Mouse (Mus musculus) adrenal gland, postnatal 25 days (tissue): ENCODE measurements around the gene Tbx1. TPM values are rescaled to one million over a fixed set of nuclear protein-coding genes. Genes with fewer than 3 reads are reported as not detected.

Experiments
- DNase-seq: peaks from one replicate; pipeline ENCODE4 v3.0.0; 2021; ENCODE audit warnings: mixed read lengths
- total RNA-seq: library from RNA; stranded (reverse); gene quantifications from 2 replicates; pipeline ENCODE4 v1.2.3, GENCODE M21; 2021

Gene Tbx1
- total RNA-seq, 1 experiment from 2014 or later, result not detected

- no peak for DNase-seq
Observed at GRCm38 (mm10) chr16:18622916-18623750, 32.7 kb upstream of the Tbx1 start.

- DNase-seq, result no peak
Observed at GRCm38 (mm10) chr16:18622019-18622418, 31.5 kb upstream of the Tbx1 start, which contains the start of gene Gp1bb. TSS of gene Gp1bb (minus strand) at chr16:18622403.

GRCm38 (mm10) chr16:18621362-18622001, 31.0 kb upstream of the Tbx1 start:
- no peak for DNase-seq

- peak; percentile 32 for DNase-seq
Observed at GRCm38 (mm10) chr16:18620601-18621361, 30.3 kb upstream of the Tbx1 start.

GRCm38 (mm10) chr16:18620201-18620600, 29.7 kb upstream of the Tbx1 start:
- no peak for DNase-seq

- DNase-seq, result no peak
Observed at GRCm38 (mm10) chr16:18619110-18619509, 28.6 kb upstream of the Tbx1 start.

GRCm38 (mm10) chr16:18618297-18618696, 27.8 kb upstream of the Tbx1 start:
- no peak for DNase-seq

GRCm38 (mm10) chr16:18617370-18618065, 27.0 kb upstream of the Tbx1 start:
- peak; percentile 89 for DNase-seq

GRCm38 (mm10) chr16:18613301-18613700, 22.8 kb upstream of the Tbx1 start:
- no peak for DNase-seq

- DNase-seq, result no peak
Observed at GRCm38 (mm10) chr16:18611752-18612151, 21.3 kb upstream of the Tbx1 start.

- DNase-seq, result no peak
Observed at GRCm38 (mm10) chr16:18609099-18609498, 18.6 kb upstream of the Tbx1 start.

GRCm38 (mm10) chr16:18608226-18608625, 17.8 kb upstream of the Tbx1 start:
- DNase-seq, result no peak

- DNase-seq, result no peak
Observed at GRCm38 (mm10) chr16:18605705-18606104, 15.2 kb upstream of the Tbx1 start.

- DNase-seq, result no peak
Observed at GRCm38 (mm10) chr16:18604267-18604701, 13.8 kb upstream of the Tbx1 start.

- DNase-seq, result no peak
Observed at GRCm38 (mm10) chr16:18601447-18601846, 11.0 kb upstream of the Tbx1 start.

- DNase-seq, result no peak
Observed at GRCm38 (mm10) chr16:18598006-18598405, 7.5 kb upstream of the Tbx1 start.

- DNase-seq, result no peak
Observed at GRCm38 (mm10) chr16:18596255-18596654, 5.8 kb upstream of the Tbx1 start.

- no peak for DNase-seq
Observed at GRCm38 (mm10) chr16:18593930-18594329, 3.5 kb upstream of the Tbx1 start.

- peak; percentile 15 for DNase-seq
Observed at GRCm38 (mm10) chr16:18591047-18592018, 862 bp upstream of the Tbx1 start.

- DNase-seq, result no peak
Observed at GRCm38 (mm10) chr16:18589080-18589621, 1.3 kb downstream of the Tbx1 start.

GRCm38 (mm10) chr16:18588738-18589055, 1.8 kb downstream of the Tbx1 start:
- no peak for DNase-seq
